Mouse (Mus musculus): ENCODE measurements around the gene Angptl7.

Gene Angptl7

DNA sequence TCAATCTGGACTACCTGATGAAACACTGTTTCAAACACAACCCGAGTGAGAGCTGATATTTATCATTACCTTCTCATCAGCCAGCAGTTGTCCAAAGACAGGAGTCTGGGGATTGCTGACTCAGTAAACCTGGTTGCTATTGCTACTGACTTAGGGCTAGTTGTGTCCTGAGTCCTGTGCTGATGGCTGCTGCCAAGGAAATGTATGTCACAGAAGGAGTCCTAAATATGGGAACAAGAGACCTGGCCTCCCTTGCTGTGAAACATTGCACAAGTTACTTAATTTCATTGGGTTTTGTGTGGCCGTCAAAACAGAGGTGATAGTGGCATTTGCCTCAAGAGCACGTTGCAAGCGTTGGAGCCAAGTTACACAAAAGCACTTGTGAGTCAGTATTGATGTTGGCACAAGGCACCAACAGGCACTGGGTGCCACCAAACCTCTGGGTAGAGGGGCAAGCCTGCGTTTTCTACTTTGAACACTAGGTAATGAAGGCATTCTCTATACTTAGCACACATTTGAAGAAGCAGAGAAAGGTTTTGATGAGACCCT is 44.7 kb downstream of the Angptl7 start:
- no peak for DNase-seq (ENCODE audit: extremely low spot score, low spot score)

DNA sequence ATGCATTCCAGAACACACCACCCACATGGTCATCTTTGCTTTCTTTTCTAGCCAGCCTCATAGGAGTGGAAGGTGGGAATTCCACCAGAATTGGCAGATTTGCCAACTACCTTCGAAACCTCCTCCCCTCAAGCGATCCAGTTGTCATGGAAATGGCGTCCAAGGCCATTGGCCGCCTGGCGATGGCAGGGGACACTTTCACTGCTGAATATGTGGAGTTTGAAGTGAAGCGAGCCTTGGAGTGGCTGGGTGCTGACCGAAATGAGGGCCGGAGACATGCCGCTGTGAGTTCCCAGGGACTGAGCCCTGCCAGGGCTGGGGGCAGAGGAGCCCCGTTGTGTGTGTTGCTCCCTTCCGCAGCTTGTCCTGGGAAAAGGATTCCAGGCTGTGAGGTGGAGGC is 46.6 kb downstream of the Angptl7 start:
- DNase-seq (ENCODE audit: extremely low spot score, low spot score): no peak

DNA sequence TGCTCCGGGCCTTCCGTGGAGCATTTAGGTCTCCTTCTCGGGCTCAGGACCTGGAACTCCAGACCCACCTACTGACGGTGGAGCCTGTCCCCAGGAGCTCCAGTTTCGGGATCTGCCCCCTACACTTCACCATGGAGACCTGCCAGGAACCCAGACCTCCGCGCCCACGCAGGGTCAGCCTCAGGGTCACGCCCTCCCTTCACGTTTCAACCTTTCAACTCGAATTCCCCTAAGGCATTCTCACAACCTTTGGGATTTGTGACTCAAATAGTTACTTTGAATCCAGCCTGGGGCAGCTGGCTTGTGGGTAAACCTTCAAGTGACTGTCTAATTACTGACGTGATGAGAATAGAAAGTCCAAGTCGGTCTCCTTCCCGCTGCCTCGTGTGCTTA is 51.4 kb downstream of the Angptl7 start:
- DNase-seq (ENCODE audit: extremely low spot score, low spot score): no peak

DNA sequence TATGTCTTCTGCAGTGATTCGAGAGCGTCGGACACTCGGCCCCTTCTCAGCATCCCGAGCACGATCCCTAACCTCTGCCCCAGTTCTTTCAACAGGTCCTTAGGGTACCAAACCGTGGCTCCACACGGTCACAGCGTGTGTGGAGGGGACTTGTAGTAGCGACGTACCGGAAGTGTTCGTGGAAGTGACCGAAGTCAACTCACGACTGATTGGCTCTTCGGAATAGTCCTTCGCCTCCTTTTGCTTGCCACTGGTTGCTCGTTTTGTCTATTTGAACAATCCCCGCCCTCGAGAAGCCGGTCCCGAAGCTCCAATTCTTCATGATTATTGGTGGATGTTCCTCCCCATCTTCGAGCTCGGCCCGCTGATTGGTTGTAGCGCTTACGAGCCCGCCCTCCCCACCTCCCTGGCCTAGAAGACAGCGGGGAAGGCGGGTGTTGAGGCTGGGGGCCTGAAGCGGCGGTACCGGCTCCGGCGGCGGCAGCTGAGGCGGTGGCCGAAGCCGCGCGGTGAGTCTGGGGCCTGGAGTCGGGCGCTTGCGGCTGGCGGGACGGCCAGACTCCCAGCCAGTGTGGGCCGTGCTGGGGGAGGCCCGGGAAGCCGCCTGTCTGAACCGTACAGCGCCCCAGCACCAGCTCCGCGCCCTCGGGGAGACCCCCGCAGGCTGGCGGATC is 51.9 kb downstream of the Angptl7 start, which contains the start of gene Mtor:
Gene Mtor, plus strand, starts transcription at position 433 of the 674 bp plus-strand sequence.
- DNase-seq (ENCODE audit: extremely low spot score, low spot score): peak; percentile 85
